Mouse (Mus musculus) Patski (cell line): ENCODE results near the gene Hdhd3. TPM values are rescaled to one million over a fixed set of nuclear protein-coding genes. Genes with fewer than 3 reads are reported as not detected.

Source experiments
- ATAC-seq: fragments of 100-300 bp; one replicate; pipeline ENCODE4 v1.8.0; 2021
- CTCF ChIA-PET: fragments of 350-600 bp; sonication (Branson Sonifier 250); formaldehyde crosslinking; loops from one replicate; lab custom pipeline; 2022; ENCODE audit warnings: inconsistent platforms; lab: Charles Lee
- POLR2A ChIA-PET: fragments of 350-600 bp; sonication (Branson Sonifier 250); formaldehyde crosslinking; loops from one replicate; lab custom pipeline; 2022; ENCODE audit warnings: antibody characterized with exemption, inconsistent platforms; lab: Charles Lee
- DNase-seq: peaks from one replicate; pipeline ENCODE4 v3.0.0-alpha.2; 2011; ENCODE audit warnings: low read depth, low spot score
- H3K27me3 ChIP-seq: fragments of 371-371 bp; one replicate; pipeline ENCODE4 v1.5.1; 2021
- CTCF ChIP-seq: fragments of 100-300 bp; IDR thresholded peaks from one replicate; pipeline ENCODE4 v1.5.1; 2021
- in situ Hi-C: fragments of 300-500 bp; cut with MboI; formaldehyde crosslinking; loops from 3 replicates; pipeline ENCODE4 v1.11.1; 2018; ENCODE audit warnings: low pct_unique_long_range_greater_than_20kb, mixed read lengths
- polyA plus RNA-seq: library from polyadenylated mRNA; unstranded; gene quantifications from one replicate; pipeline ENCODE4 v1.2.3, GENCODE M21; 2021

The Hdhd3 gene
- polyA plus RNA-seq, 1 experiment from 2014 or later = 9.2 TPM

- ATAC-seq (no peak), DNase-seq (no peak)
- POLR2A ChIA-PET = interaction anchor here (0.8 kb wide), 1 partner anchor 12 kb away, joined by 3 read pairs; no protein-coding TSS in a partner anchor
- H3K27me3 ChIP-seq = no peaks in the 10 kb centered on the region
- no peak for TF ChIP-seq CTCF
- in situ Hi-C loops = no loop called here
- CTCF ChIA-PET = no interaction called here
Measured at GRCm38 (mm10) chr4:62459081-62459480, 44.2 kb downstream of the Hdhd3 start.

DNA sequence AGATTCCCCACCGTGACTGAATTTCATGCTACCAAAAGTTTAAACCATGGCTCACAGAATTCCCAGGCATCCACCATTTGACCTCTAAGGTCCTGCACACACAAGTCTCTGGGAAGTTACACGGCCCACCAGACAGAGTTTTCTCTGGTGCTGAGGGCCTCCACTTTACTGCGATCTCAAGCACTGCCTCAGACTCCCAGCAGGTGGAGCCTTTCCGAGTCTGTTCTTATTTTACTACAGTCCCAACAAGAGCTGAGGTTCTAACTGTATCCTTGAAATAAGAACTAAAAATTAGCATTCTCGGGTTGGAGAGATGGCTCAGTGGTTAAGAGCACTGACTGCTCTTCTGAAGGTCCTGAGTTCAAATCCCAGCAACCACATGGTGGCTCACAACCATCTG is 48.3 kb downstream of the Hdhd3 start:
- in situ Hi-C loops = no loop called here
- DNase-seq (no peak), ATAC-seq (no peak)
- CTCF ChIA-PET = interaction anchor here (0.8 to 2.1 kb wide), 7 partner anchors 13 to 64 kb away, joined by 3 to 6 read pairs (median 4); partner anchors contain the start of genes Alad and Hdhd3
- no peaks in the 10 kb centered on the region for H3K27me3 ChIP-seq
- POLR2A ChIA-PET = interaction anchor here (0.6 kb wide), 1 partner anchor 30 kb away, joined by 3 read pairs; no protein-coding TSS in a partner anchor
- peak; percentile 69 for TF ChIP-seq CTCF

Other genes with a start within 250 kb of the Hdhd3 start
- 18.8 TPM for gene Slc31a2, start 240.9 kb downstream of the Hdhd3 start, polyA plus RNA-seq
- 22.5 TPM for gene Fkbp15, start 142.9 kb downstream of the Hdhd3 start, polyA plus RNA-seq
- gene Slc31a1, start 142.7 kb downstream of the Hdhd3 start, polyA plus RNA-seq = 36.8 TPM
- gene Cdc26, start 94.8 kb downstream of the Hdhd3 start, polyA plus RNA-seq = 32.2 TPM
- 10.9 TPM for gene Prpf4, start 94.7 kb downstream of the Hdhd3 start, polyA plus RNA-seq
- gene Rnf183, start 68.2 kb downstream of the Hdhd3 start, polyA plus RNA-seq = 0.96 TPM
- 8.5 TPM for gene Wdr31, start 32.6 kb downstream of the Hdhd3 start, polyA plus RNA-seq
- 3.3 TPM for gene Bspry, start 23.4 kb downstream of the Hdhd3 start, polyA plus RNA-seq
- 40.5 TPM for gene Alad, start 16.5 kb upstream of the Hdhd3 start, polyA plus RNA-seq
- 36.4 TPM for gene Pole3, start 21.6 kb upstream of the Hdhd3 start, polyA plus RNA-seq
- gene 4933430I17Rik, start 21.9 kb upstream of the Hdhd3 start, polyA plus RNA-seq = 0.17 TPM
- 8.2 TPM for gene Rgs3, start 56.4 kb upstream of the Hdhd3 start, polyA plus RNA-seq